8 mouse cellular contexts compared by ENCODE assay signal in the genomic region with DNA sequence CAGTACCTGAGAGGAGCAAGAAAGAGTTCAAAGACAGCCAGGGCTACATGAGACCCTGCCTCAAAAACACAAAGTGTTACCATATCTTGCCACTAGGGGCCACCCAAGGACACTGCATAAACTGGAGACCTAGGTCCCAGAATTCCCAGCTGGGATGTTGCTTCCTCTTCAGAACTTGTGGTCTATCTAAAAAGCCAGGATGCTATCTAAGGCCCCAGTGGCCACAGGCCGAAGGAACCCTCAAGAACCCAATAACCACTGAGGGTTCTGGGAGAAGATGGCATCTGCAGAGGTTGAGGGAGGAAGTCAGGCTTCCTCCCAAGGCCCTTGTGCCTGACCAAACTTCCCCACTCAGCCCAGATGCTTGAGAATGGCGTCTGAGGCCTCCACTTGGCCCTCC. TPM values are rescaled to one million over a fixed set of nuclear protein-coding genes. Genes with fewer than 3 reads are reported as not detected.
DNase-seq lines count a peak whose midpoint lies in the region; ATAC-seq and TF ChIP-seq lines count a peak whose summit lies in the region.

No protein-coding gene starts in this region.

- peak; percentile 82 for DNase-seq in intestine, embryonic 14.5 days (ENCODE audit: low spot score)
- peak; percentile 79 for DNase-seq in forebrain, embryonic 11.5 days (ENCODE audit: low spot score)
- peak; percentile 19 to 62 for DNase-seq in left cerebral cortex, adult 8-10 months (ENCODE audit: low spot score in 2 of 2)
- DNase-seq in monocyte, adult 2 months (ENCODE audit: low read depth in 1 of 2, low spot score in 2 of 2): peak; percentile 1 to 15
- peak; percentile 50 for DNase-seq in stomach, postnatal 0 days (ENCODE audit: low spot score)

- no peak overlapping the region for H3K4me3 ChIP-seq in intestine, embryonic 14.5 days (ENCODE audit: low read depth, low read length)
- no peak overlapping the region for H3K4me3 ChIP-seq in intestine, embryonic 16.5 days (ENCODE audit: low read length)
- H3K4me3 ChIP-seq in bone marrow, adult 2 months (replicated peaks; ENCODE audit: control insufficient read depth, low read depth, low read length): no peak overlapping the region
- no peak overlapping the region for H3K4me3 ChIP-seq in forebrain, embryonic 11.5 days (ENCODE audit: low read depth, low read length)
- H3K4me3 ChIP-seq in stomach, postnatal 0 days (ENCODE audit: low read depth, low read length): no peak overlapping the region

- TF ChIP-seq POLR2A in bone marrow, adult 2 months (IDR thresholded peaks at IDR 0.05; ENCODE audit: borderline replicate concordance, control insufficient read depth, low read depth, low read length): no peak

- no peaks in the 10 kb centered on the region for H3K27me3 ChIP-seq in intestine, embryonic 14.5 days (replicated peaks; ENCODE audit: control insufficient read depth, insufficient read depth, low read length)
- H3K27me3 ChIP-seq in intestine, embryonic 16.5 days (replicated peaks; ENCODE audit: control insufficient read depth, insufficient read depth, low read length): no peaks in the 10 kb centered on the region
- no peaks in the 10 kb centered on the region for H3K27me3 ChIP-seq in forebrain, embryonic 11.5 days (ENCODE audit: control insufficient read depth, insufficient read depth, low read length)
- H3K27me3 ChIP-seq in stomach, postnatal 0 days (ENCODE audit: control insufficient read depth, insufficient read depth, low read length): no peaks in the 10 kb centered on the region

- WGBS in intestine, embryonic 14.5 days: 63% methylated on average over 2 of the region's 2 CpGs
- 47% methylated on average over 2 of the region's 2 CpGs for WGBS in intestine, embryonic 16.5 days
- WGBS in bone marrow, adult 2 months: 0% methylated on average over 2 of the region's 2 CpGs
- 71% methylated on average over 2 of the region's 2 CpGs for WGBS in forebrain, embryonic 11.5 days
- 61% methylated on average over 2 of the region's 2 CpGs for WGBS in stomach, postnatal 0 days

- peaks cover 5% of the 10 kb centered on the region for H3K4me1 ChIP-seq in intestine, embryonic 14.5 days (replicated peaks; ENCODE audit: control insufficient read depth, insufficient read depth, low read length)
- H3K4me1 ChIP-seq in intestine, embryonic 16.5 days (ENCODE audit: control insufficient read depth, insufficient read depth, low read length): peaks cover 4% of the 10 kb centered on the region
- H3K4me1 ChIP-seq in bone marrow, adult 2 months (ENCODE audit: control insufficient read depth, insufficient read depth, low read length): no peaks in the 10 kb centered on the region; the same call in 1 of the 2 replicates
- H3K4me1 ChIP-seq in forebrain, embryonic 11.5 days (replicated peaks; ENCODE audit: control insufficient read depth, insufficient read depth, low read length): no peaks in the 10 kb centered on the region
- no peaks in the 10 kb centered on the region for H3K4me1 ChIP-seq in stomach, postnatal 0 days (replicated peaks; ENCODE audit: control insufficient read depth, insufficient read depth)

- H3K36me3 ChIP-seq in intestine, embryonic 14.5 days (ENCODE audit: control insufficient read depth, insufficient read depth, low read length): no peaks in the 10 kb centered on the region
- no peaks in the 10 kb centered on the region for H3K36me3 ChIP-seq in intestine, embryonic 16.5 days (ENCODE audit: control insufficient read depth, insufficient read depth, low read length)
- H3K36me3 ChIP-seq in forebrain, embryonic 11.5 days (ENCODE audit: control insufficient read depth, insufficient read depth, low read length): no peaks in the 10 kb centered on the region
- no peaks in the 10 kb centered on the region for H3K36me3 ChIP-seq in stomach, postnatal 0 days (ENCODE audit: control insufficient read depth, insufficient read depth, low read length)

- peak; percentile 41; the same call in 1 of the 2 replicates for TF ChIP-seq CTCF in bone marrow, adult 2 months (IDR thresholded peaks at IDR 0.05; ENCODE audit: control insufficient read depth, insufficient read depth, low read length)
- peak; percentile 92 for TF ChIP-seq CTCF in stomach, postnatal 0 days (IDR thresholded peaks at IDR 0.05; ENCODE audit: low read depth)

- H3K27ac ChIP-seq in intestine, embryonic 14.5 days (ENCODE audit: low read depth): no peak overlapping the region
- H3K27ac ChIP-seq in intestine, embryonic 16.5 days (ENCODE audit: low read length): no peak overlapping the region
- H3K27ac ChIP-seq in bone marrow, adult 2 months (ENCODE audit: control insufficient read depth, insufficient read depth, low read depth, low read length, poor library complexity): no peak overlapping the region
- no peak overlapping the region for H3K27ac ChIP-seq in forebrain, embryonic 11.5 days (ENCODE audit: low read depth, low read length)
- H3K27ac ChIP-seq in stomach, postnatal 0 days (replicated peaks): no peak overlapping the region

- no peak for ATAC-seq in intestine, embryonic 14.5 days (replicated peaks; ENCODE audit: low FRiP score, low TSS enrichment, low read depth)
- no peak for ATAC-seq in intestine, embryonic 16.5 days
- ATAC-seq in forebrain, embryonic 11.5 days (replicated peaks; ENCODE audit: low FRiP score): 0 out of 2 replicates have a peak, but pooled peaks have one; percentile 39
- ATAC-seq in hematopoietic stem cell, adult 5-6 weeks (replicated peaks in 1 of 2; ENCODE audit: insufficient read depth in 1 of 2, low FRiP score in 2 of 2, low TSS enrichment in 1 of 2, low read depth in 1 of 2, poor library complexity in 2 of 2, severe bottlenecking in 2 of 2): peak; percentile 67 to 79
- peak; percentile 45; the same call in 1 of the 2 replicates for ATAC-seq in stomach, postnatal 0 days (ENCODE audit: low FRiP score, low TSS enrichment)

- H3K9ac ChIP-seq in intestine, embryonic 14.5 days (ENCODE audit: low read length): no peak overlapping the region
- no peak overlapping the region for H3K9ac ChIP-seq in intestine, embryonic 16.5 days (ENCODE audit: low read depth, low read length)
- H3K9ac ChIP-seq in forebrain, embryonic 11.5 days (ENCODE audit: low read length): no peak overlapping the region
- H3K9ac ChIP-seq in stomach, postnatal 0 days (ENCODE audit: low read length): no peak overlapping the region

- no peak overlapping the region for H3K4me2 ChIP-seq in intestine, embryonic 14.5 days (ENCODE audit: low read length)
- H3K4me2 ChIP-seq in intestine, embryonic 16.5 days (ENCODE audit: low read depth, low read length): no peak overlapping the region
- H3K4me2 ChIP-seq in forebrain, embryonic 11.5 days (ENCODE audit: low read depth, low read length, severe bottlenecking): no peak overlapping the region
- H3K4me2 ChIP-seq in stomach, postnatal 0 days (replicated peaks; ENCODE audit: low read depth): no peak overlapping the region

- TF ChIP-seq EP300 in stomach, postnatal 0 days (optimal IDR thresholded peaks at IDR 0.05): no peak

- H3K9me3 ChIP-seq in intestine, embryonic 14.5 days (ENCODE audit: control insufficient read depth, low read length): no peaks in the 10 kb centered on the region
- H3K9me3 ChIP-seq in intestine, embryonic 16.5 days (ENCODE audit: control insufficient read depth, low read length): no peaks in the 10 kb centered on the region
- H3K9me3 ChIP-seq in forebrain, embryonic 11.5 days (ENCODE audit: control insufficient read depth, low read length): no peaks in the 10 kb centered on the region
- no peaks in the 10 kb centered on the region for H3K9me3 ChIP-seq in stomach, postnatal 0 days (ENCODE audit: control insufficient read depth, low read length)

RNA-seq across cellular contexts. Expression of gene Tgif2, which starts 30.2 kb away (rescaled TPM):
- polyA plus RNA-seq in intestine, embryonic 14.5 days (2014; fragmentation: Nextera tagmentation; extraction: Ambion mirVana): 61.4 and 63.5 TPM in 2 replicates
- polyA plus RNA-seq in intestine, embryonic 16.5 days (2015; fragmentation: Nextera tagmentation; extraction: Ambion mirVana): 28.3 and 28.6 TPM in 2 replicates
- polyA plus RNA-seq in bone marrow, adult 2 months (2011; ENCODE audit: insufficient read depth, insufficient read length, low replicate concordance, missing spikeins): 3.1 and 5.5 TPM in 2 replicates
- polyA plus RNA-seq in forebrain, embryonic 11.5 days (2014; fragmentation: Nextera tagmentation; extraction: Ambion mirVana): 109 and 110 TPM in 2 replicates
- 31.6 and 42.0 TPM in 2 replicates for total RNA-seq in hematopoietic stem cell, adult 5-6 weeks (2017)
- total RNA-seq in left cerebral cortex, adult 8-10 months (2022): 1 to 10 TPM in 2 of 4 experiments, under 1 TPM in 2; 0.55 to 1.1 (median 0.84) TPM
- polyA plus RNA-seq in stomach, postnatal 0 days (2015; fragmentation: Nextera tagmentation; extraction: Ambion mirVana): 11.9 and 13.3 TPM in 2 replicates

RNA-seq across cellular contexts. Expression of gene Myl9, which starts 34.4 kb away (rescaled TPM):
- polyA plus RNA-seq in intestine, embryonic 14.5 days (2014; fragmentation: Nextera tagmentation; extraction: Ambion mirVana): 1,449 and 1,579 TPM in 2 replicates
- polyA plus RNA-seq in intestine, embryonic 16.5 days (2015; fragmentation: Nextera tagmentation; extraction: Ambion mirVana): 1,232 and 1,258 TPM in 2 replicates
- polyA plus RNA-seq in bone marrow, adult 2 months (2011; ENCODE audit: insufficient read depth, insufficient read length, low replicate concordance, missing spikeins): 59.5 and 110 TPM in 2 replicates
- 105 and 121 TPM in 2 replicates for polyA plus RNA-seq in forebrain, embryonic 11.5 days (2014; fragmentation: Nextera tagmentation; extraction: Ambion mirVana)
- total RNA-seq in hematopoietic stem cell, adult 5-6 weeks (2017): 0.89 TPM in 1 of 2 replicates, not detected in the other
- 10 to 100 TPM; 13.8 to 20.5 (median 16.5) TPM for total RNA-seq in left cerebral cortex, adult 8-10 months (2022)
- polyA plus RNA-seq in stomach, postnatal 0 days (2015; fragmentation: Nextera tagmentation; extraction: Ambion mirVana): 2,268 and 2,333 TPM in 2 replicates

RNA-seq across cellular contexts. Expression of gene 4930518I15Rik, which starts 48.2 kb away (rescaled TPM):
- polyA plus RNA-seq in intestine, embryonic 14.5 days (2014; fragmentation: Nextera tagmentation; extraction: Ambion mirVana): 6.3 and 8.9 TPM in 2 replicates
- 5.1 and 5.3 TPM in 2 replicates for polyA plus RNA-seq in intestine, embryonic 16.5 days (2015; fragmentation: Nextera tagmentation; extraction: Ambion mirVana)
- 2.2 and 2.7 TPM in 2 replicates for polyA plus RNA-seq in bone marrow, adult 2 months (2011; ENCODE audit: insufficient read depth, insufficient read length, low replicate concordance, missing spikeins)
- 9.9 and 10.0 TPM in 2 replicates for polyA plus RNA-seq in forebrain, embryonic 11.5 days (2014; fragmentation: Nextera tagmentation; extraction: Ambion mirVana)
- total RNA-seq in hematopoietic stem cell, adult 5-6 weeks (2017): 0.65 TPM in 1 of 2 replicates, not detected in the other
- 1 to 10 TPM; 2.4 to 3.6 (median 2.8) TPM for total RNA-seq in left cerebral cortex, adult 8-10 months (2022)
- polyA plus RNA-seq in stomach, postnatal 0 days (2015; fragmentation: Nextera tagmentation; extraction: Ambion mirVana): 2.4 and 2.7 TPM in 2 replicates

RNA-seq across cellular contexts. Expression of gene Rab5if, which starts 53.3 kb away (rescaled TPM):
- 253 and 276 TPM in 2 replicates for polyA plus RNA-seq in intestine, embryonic 14.5 days (2014; fragmentation: Nextera tagmentation; extraction: Ambion mirVana)
- polyA plus RNA-seq in intestine, embryonic 16.5 days (2015; fragmentation: Nextera tagmentation; extraction: Ambion mirVana): 295 and 299 TPM in 2 replicates
- polyA plus RNA-seq in bone marrow, adult 2 months (2011; ENCODE audit: insufficient read depth, insufficient read length, low replicate concordance, missing spikeins): 55.4 and 82.3 TPM in 2 replicates
- 186 and 189 TPM in 2 replicates for polyA plus RNA-seq in forebrain, embryonic 11.5 days (2014; fragmentation: Nextera tagmentation; extraction: Ambion mirVana)
- total RNA-seq in hematopoietic stem cell, adult 5-6 weeks (2017): 138 TPM in 2 replicates
- 10 to 100 TPM; 75.3 to 83.0 (median 79.6) TPM for total RNA-seq in left cerebral cortex, adult 8-10 months (2022)
- polyA plus RNA-seq in stomach, postnatal 0 days (2015; fragmentation: Nextera tagmentation; extraction: Ambion mirVana): 221 and 227 TPM in 2 replicates

Comparison
In these comparisons a context has a peak if more than half of its experiments do, and no peak if none do; other contexts are left out.
1. ATAC-seq: peak in forebrain, embryonic 11.5 days (single experiment), hematopoietic stem cell, adult 5-6 weeks (2 of 2) and stomach, postnatal 0 days (single experiment); none in intestine, embryonic 14.5 days (single experiment) and intestine, embryonic 16.5 days (single experiment).
2. DNase-seq: peak in every context shown above with its lines; median percentile 82 in intestine, embryonic 14.5 days; 79 in forebrain, embryonic 11.5 days; 50 in stomach, postnatal 0 days; 40 in left cerebral cortex, adult 8-10 months; 8 in monocyte, adult 2 months.
3. RNA of gene Myl9, which starts 34.4 kb away (polyA plus RNA-seq): 2,268 to 2,333 TPM in stomach, postnatal 0 days, 1,449 to 1,579 TPM in intestine, embryonic 14.5 days and 1,232 to 1,258 TPM in intestine, embryonic 16.5 days; 59.5 to 110 TPM in bone marrow, adult 2 months and 105 to 121 TPM in forebrain, embryonic 11.5 days; every median in the first group is over 10 times any median in the second.